Mouse (Mus musculus) WW6 (cell line): ENCODE measurements around the gene Ppm1l.

Experiments
- DNase-seq: peaks from one replicate; pipeline ENCODE4 v3.0.0-alpha.2; 2013; ENCODE audit warnings: low read depth, low spot score

Ppm1l gene

DNA sequence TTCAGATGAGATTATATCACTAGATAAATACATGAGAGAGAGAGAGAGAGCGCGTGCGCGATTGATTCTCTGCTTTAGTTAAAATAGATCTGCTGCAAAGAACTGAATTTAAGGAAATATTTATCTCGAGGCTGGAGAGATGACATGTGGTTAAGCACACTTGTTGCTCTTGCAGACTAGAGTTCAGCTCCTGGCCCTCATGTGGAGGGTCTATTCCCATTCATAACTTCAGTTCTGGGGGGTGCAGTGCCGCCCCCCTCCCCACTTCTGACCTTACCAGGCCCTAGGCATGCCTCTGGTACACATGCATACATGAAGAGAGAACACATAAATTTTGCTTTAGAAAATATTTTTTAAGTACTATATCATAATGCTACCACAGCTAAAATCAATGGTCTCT lies 280.6 kb downstream of the Ppm1l start:
- DNase-seq = no peak

DNA sequence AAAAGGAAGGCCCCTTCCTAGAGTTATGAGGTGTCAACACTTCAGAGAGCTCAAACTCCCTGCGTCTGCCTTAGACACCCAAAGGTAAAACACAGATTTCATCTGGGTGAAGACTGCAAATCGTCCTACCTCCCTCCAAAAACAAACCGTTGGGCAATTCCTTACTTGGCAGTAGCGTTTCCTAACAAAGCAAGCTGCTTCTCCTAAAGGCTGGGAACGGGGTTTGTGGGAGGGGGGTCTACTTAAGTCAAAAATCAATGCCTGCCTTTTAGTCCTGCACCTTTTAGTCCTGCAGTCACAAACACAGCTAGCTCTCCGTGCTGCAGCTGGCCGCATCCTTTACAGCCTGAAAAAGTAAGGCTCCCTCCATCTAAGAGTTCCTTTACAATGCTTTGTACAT lies 281.2 kb downstream of the Ppm1l start:
- no peak for DNase-seq

- DNase-seq = no peak
Observed at GRCm38 (mm10) chr3:69598261-69599165, 281.9 kb downstream of the Ppm1l start, which contains the start of gene B3galnt1. TSS of gene B3galnt1 (minus strand) at chr3:69598960.

GRCm38 (mm10) chr3:69599166-69599500 lies 282.5 kb downstream of the Ppm1l start:
- no peak for DNase-seq

GRCm38 (mm10) chr3:69606923-69607322 lies 290.3 kb downstream of the Ppm1l start:
- no peak for DNase-seq

DNA sequence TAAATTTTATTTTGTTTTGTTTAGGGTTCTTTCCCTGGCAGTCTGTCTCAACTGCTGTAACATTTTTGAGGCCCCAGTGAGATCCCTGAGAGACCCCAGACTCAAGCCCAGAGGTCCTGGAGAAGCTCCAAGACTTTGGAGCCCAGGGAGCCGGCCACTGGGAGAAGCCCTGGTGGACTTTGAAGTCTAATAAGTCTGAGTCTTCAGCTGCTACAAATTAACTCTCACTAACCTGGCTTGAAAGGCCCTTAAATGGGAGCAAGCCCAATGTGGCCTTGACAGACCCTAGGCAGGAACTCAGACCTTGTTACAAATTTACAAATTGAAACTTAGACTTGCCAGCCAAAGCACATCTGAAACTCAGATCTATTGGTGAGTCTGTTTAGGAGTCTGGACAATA lies 290.8 kb downstream of the Ppm1l start:
- no peak for DNase-seq

GRCm38 (mm10) chr3:69607909-69608308 lies 291.2 kb downstream of the Ppm1l start:
- DNase-seq = no peak
